Mouse (Mus musculus) limb, embryonic 12.5 days (tissue): ENCODE results near the gene Bmp6. TPM values are rescaled to one million over a fixed set of nuclear protein-coding genes. Genes with fewer than 3 reads are reported as not detected.

Experiments used
- ATAC-seq: fragments of 200-750 bp; cut with Nextera tagmentation; 2 replicates; pipeline ENCODE4 v1.8.0; 2017; ENCODE audit warnings: low read depth, moderate TSS enrichment; ENCODE audit not compliant: insufficient number of reproducible peaks, insufficient read depth, low FRiP score, low TSS enrichment
- H3K27ac ChIP-seq: fragments of 300-500 bp; sonication (generic); 2 replicates; pipeline ENCODE4 v1.5.1; 2016; ENCODE audit warnings: mild to moderate bottlenecking, moderate library complexity
- H3K27me3 ChIP-seq: fragments of 300-500 bp; sonication (generic); 2 replicates; pipeline ENCODE4 v1.6.1; 2016; ENCODE audit warnings: mild to moderate bottlenecking, moderate library complexity
- H3K36me3 ChIP-seq: fragments of 300-500 bp; sonication (generic); 2 replicates; pipeline ENCODE4 v1.6.1; 2016; ENCODE audit warnings: mild to moderate bottlenecking, moderate library complexity
- H3K4me1 ChIP-seq: fragments of 300-500 bp; sonication (generic); replicated peaks from 2 replicates; pipeline ENCODE4 v1.6.1; 2016
- H3K4me2 ChIP-seq: fragments of 300-500 bp; sonication (generic); 2 replicates; pipeline ENCODE4 v1.6.1; 2016; ENCODE audit warnings: mild to moderate bottlenecking, moderate library complexity
- H3K4me3 ChIP-seq: fragments of 300-500 bp; sonication (generic); replicated peaks from 2 replicates; pipeline ENCODE4 v1.5.1; 2016; ENCODE audit warnings: mild to moderate bottlenecking
- H3K9ac ChIP-seq: fragments of 300-500 bp; sonication (generic); replicated peaks from 2 replicates; pipeline ENCODE4 v1.6.1; 2016; ENCODE audit warnings: mild to moderate bottlenecking, moderate library complexity
- H3K9me3 ChIP-seq: fragments of 300-500 bp; sonication (generic); 2 replicates; pipeline ENCODE4 v1.6.1; 2016; ENCODE audit warnings: mild to moderate bottlenecking, moderate library complexity
- WGBS: fragments of 180-500 bp; shearing (Covaris S2); methylation state at CpG from one replicate; pipeline ENCODE4 v1.1.7; 2016; 5-methylcytosine and 5-hydroxymethylcytosine counted together
- polyA plus RNA-seq: library from polyadenylated mRNA; unstranded; fragments of >200 nt; fragmentation: Nextera tagmentation; extraction: Ambion mirVana; gene quantifications from 2 replicates; pipeline ENCODE4 v1.2.1, GENCODE M21; 2016

Bmp6 gene
- polyA plus RNA-seq, 1 experiment from 2014 or later: 0.75 TPM

GRCm38 (mm10) chr13:38397007-38397545, 52.2 kb downstream of the Bmp6 start:
- Histone ChIP-seq H3K27ac (no peak overlapping the region), H3K36me3 (no peaks in the 10 kb centered on the region), H3K4me1 (peaks cover 12% of the 10 kb centered on the region), H3K4me2 (no peak overlapping the region), H3K9me3 (no peaks in the 10 kb centered on the region), H3K27me3 (no peaks in the 10 kb centered on the region), H3K4me3 (no peak overlapping the region), H3K9ac (no peak overlapping the region)
- 32% methylated on average over 7 of the region's 7 CpGs for WGBS
- ATAC-seq: no peak

DNA sequence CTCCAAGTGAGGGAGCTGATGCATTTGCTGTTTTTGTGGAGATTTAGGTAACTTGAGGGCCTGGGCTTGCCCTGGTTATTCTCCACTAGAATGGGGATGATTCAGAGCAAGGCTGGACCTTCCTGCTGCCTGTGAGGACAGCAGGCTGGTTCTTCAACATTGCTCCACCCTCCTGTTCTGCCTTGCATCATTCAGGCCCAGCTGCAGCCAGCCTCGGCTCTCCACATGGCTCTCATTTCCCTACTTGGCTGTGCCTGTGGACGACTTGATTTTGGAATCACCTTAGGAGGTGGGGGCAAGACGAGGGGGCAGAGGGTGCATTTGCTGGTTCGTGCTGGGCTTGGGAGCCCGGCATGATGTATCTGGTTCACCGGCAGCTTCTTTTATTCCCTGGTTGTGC, 53.8 kb downstream of the Bmp6 start:
- H3K9ac ChIP-seq: no peak overlapping the region
- no peak for ATAC-seq
- no peaks in the 10 kb centered on the region for H3K36me3 ChIP-seq
- H3K27ac ChIP-seq: 0 out of 2 replicates have a peak overlapping the region, but pooled peaks have one; percentile 4
- H3K9me3 ChIP-seq: no peaks in the 10 kb centered on the region
- peaks cover 12% of the 10 kb centered on the region for H3K4me1 ChIP-seq
- no peak overlapping the region for H3K4me3 ChIP-seq
- H3K27me3 ChIP-seq: no peaks in the 10 kb centered on the region
- no peak overlapping the region for H3K4me2 ChIP-seq
- 59% methylated on average over 6 of the region's 6 CpGs for WGBS

GRCm38 (mm10) chr13:38400662-38401061, 55.8 kb downstream of the Bmp6 start:
- ATAC-seq: no peak
- 89% methylated on average over 8 of the region's 8 CpGs for WGBS
- Histone ChIP-seq H3K4me3 (no peak overlapping the region), H3K4me2 (no peak overlapping the region), H3K27me3 (no peaks in the 10 kb centered on the region), H3K36me3 (no peaks in the 10 kb centered on the region), H3K4me1 (peaks cover 12% of the 10 kb centered on the region), H3K9me3 (no peaks in the 10 kb centered on the region), H3K9ac (no peak overlapping the region), H3K27ac (no peak overlapping the region)

DNA sequence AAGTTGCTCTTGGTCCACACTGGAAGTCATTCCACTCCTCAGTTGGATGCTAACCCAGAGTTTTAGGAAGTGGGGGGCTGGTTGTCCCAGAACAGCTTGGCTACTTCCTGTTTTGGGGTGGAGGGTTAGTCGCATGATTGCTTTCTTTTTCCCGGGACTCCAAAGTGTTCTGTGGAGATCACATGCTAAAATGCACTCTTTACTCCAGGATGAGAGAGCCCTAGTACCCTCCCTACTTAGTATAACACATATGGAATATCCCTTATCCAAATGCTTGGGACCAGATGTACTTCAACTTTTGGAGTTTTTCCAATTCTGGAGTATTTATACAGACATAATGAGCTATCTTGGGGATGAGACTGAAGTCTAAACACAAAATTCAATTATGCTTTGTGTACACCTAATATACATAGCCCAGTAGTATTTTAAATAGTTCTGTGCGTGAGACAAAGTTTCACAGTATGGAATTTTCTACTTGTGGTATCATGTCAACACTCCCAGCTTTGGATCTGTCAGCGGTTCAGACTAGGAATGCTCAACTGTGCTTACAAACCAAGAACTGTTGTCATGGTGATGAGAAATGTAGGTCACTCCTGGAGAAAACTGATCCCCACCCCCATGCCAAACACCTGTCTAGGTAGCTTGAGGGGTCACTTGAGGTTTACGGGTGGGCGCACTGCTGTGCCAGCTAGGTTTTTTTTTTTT, 62.9 kb downstream of the Bmp6 start:
- Histone ChIP-seq H3K27ac (no peak overlapping the region), H3K4me2 (no peak overlapping the region), H3K4me1 (peaks cover 18% of the 10 kb centered on the region), H3K4me3 (no peak overlapping the region), H3K36me3 (no peaks in the 10 kb centered on the region), H3K9ac (no peak overlapping the region), H3K27me3 (no peaks in the 10 kb centered on the region), H3K9me3 (no peaks in the 10 kb centered on the region)
- 66% methylated on average over 6 of the region's 6 CpGs for WGBS
- ATAC-seq: no peak

GRCm38 (mm10) chr13:38408636-38409035, 63.7 kb downstream of the Bmp6 start:
- ATAC-seq: no peak
- H3K36me3 ChIP-seq: no peaks in the 10 kb centered on the region
- H3K9ac ChIP-seq: no peak overlapping the region
- H3K27ac ChIP-seq: no peak overlapping the region
- H3K9me3 ChIP-seq: no peaks in the 10 kb centered on the region
- WGBS: 59% methylated on average over 3 of the region's 3 CpGs
- peaks cover 18% of the 10 kb centered on the region for H3K4me1 ChIP-seq
- H3K4me3 ChIP-seq: no peak overlapping the region
- H3K27me3 ChIP-seq: no peaks in the 10 kb centered on the region
- H3K4me2 ChIP-seq: no peak overlapping the region

DNA sequence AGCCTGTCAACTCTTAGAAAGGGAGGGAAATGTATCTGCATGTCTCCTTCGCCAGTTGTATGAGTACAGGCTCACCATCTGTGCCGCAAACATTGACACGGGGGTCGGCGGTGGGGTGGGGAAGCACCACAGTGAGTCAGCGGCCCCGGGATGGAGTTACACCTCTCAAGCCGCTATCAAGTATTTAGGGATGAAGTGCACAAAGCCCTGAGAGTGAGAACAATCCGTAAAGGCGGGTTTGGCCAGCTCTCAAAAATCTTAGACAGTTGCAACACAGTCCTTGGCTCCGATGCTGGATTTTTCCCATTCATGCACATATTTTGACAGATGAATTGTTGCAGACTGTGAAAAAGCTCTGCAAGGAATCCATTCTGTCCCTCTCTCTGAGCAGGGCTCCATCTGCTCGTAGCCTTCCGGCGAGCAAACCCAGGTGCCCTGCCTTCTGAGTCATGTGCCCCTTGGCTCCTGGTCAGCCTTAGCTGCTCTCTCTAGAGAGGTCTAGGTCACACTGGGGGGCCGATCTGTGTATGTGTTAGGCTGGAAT, 65.5 kb downstream of the Bmp6 start:
- Histone ChIP-seq H3K4me2 (peak overlapping the region; percentile 18; the same call in 1 of the 2 replicates), H3K9ac (no peak overlapping the region), H3K4me1 (peaks cover 18% of the 10 kb centered on the region), H3K4me3 (no peak overlapping the region), H3K27me3 (no peaks in the 10 kb centered on the region), H3K27ac (no peak overlapping the region), H3K9me3 (no peaks in the 10 kb centered on the region), H3K36me3 (no peaks in the 10 kb centered on the region)
- WGBS: 27% methylated on average over 15 of the region's 15 CpGs
- ATAC-seq: no peak

GRCm38 (mm10) chr13:38419781-38420180, 74.9 kb downstream of the Bmp6 start:
- H3K27ac ChIP-seq: no peak overlapping the region
- H3K4me2 ChIP-seq: no peak overlapping the region
- H3K9ac ChIP-seq: no peak overlapping the region
- no peaks in the 10 kb centered on the region for H3K4me1 ChIP-seq
- ATAC-seq: no peak
- WGBS: 90% methylated on average over 7 of the region's 7 CpGs
- no peaks in the 10 kb centered on the region for H3K9me3 ChIP-seq
- no peaks in the 10 kb centered on the region for H3K36me3 ChIP-seq
- no peaks in the 10 kb centered on the region for H3K27me3 ChIP-seq
- H3K4me3 ChIP-seq: no peak overlapping the region

DNA sequence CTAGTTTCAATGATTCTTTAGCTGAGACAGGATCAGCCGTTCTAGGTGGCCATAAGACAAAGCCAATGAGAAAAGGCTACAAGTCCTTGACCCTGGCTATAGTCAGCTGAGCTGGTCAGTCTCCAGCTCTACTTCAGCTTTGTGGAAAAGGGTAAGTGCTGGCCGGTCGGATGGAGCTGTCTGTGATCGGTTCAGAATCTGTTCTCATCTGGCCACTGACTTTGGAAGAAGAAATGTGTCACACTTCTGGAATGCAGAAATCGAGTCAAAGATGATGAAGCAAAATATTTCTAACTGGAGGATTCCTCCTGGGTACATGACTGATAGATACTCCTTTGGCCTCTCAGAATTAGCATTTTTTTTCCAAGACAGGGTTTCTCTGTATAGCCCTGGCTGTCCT, 77.6 kb downstream of the Bmp6 start:
- H3K4me2 ChIP-seq: no peak overlapping the region
- no peak overlapping the region for H3K9ac ChIP-seq
- H3K27ac ChIP-seq: no peak overlapping the region
- H3K4me3 ChIP-seq: no peak overlapping the region
- H3K27me3 ChIP-seq: no peaks in the 10 kb centered on the region
- H3K9me3 ChIP-seq: no peaks in the 10 kb centered on the region
- WGBS: 89% methylated on average over 5 of the region's 5 CpGs
- ATAC-seq: no peak
- no peaks in the 10 kb centered on the region for H3K36me3 ChIP-seq
- H3K4me1 ChIP-seq: no peaks in the 10 kb centered on the region

DNA sequence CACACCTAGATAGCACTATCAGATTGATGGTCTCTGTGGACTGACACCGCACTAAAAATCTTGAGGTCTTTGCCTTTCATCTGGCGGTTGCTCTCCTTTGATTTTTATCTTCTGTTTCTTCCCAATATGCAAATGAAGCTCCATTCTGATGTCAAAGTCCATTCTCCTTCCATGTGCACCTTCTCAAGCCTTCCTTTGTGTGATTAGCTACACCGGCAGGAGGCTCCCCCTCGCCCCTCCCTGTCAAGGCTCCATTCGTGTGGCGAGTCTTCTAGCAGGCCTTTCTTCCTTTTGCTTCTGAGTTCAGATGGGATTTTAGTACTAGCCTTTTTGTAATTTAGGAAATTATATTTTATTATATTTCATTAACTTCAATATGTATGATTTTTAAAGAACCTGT, 80.4 kb downstream of the Bmp6 start:
- Histone ChIP-seq H3K27ac (no peak overlapping the region), H3K9me3 (0 out of 2 replicates have a peak, but pooled peaks cover 5% of the 10 kb centered on the region), H3K27me3 (no peaks in the 10 kb centered on the region), H3K4me1 (no peaks in the 10 kb centered on the region), H3K4me2 (no peak overlapping the region), H3K9ac (no peak overlapping the region), H3K36me3 (no peaks in the 10 kb centered on the region), H3K4me3 (no peak overlapping the region)
- WGBS: 82% methylated on average over 6 of the region's 6 CpGs
- no peak for ATAC-seq

GRCm38 (mm10) chr13:38429671-38430070, 84.8 kb downstream of the Bmp6 start:
- Histone ChIP-seq H3K4me2 (no peak overlapping the region), H3K9me3 (0 out of 2 replicates have a peak, but pooled peaks cover 5% of the 10 kb centered on the region), H3K9ac (no peak overlapping the region), H3K4me1 (no peaks in the 10 kb centered on the region), H3K27ac (no peak overlapping the region), H3K4me3 (no peak overlapping the region), H3K27me3 (no peaks in the 10 kb centered on the region), H3K36me3 (no peaks in the 10 kb centered on the region)
- WGBS: 86% methylated on average over 8 of the region's 8 CpGs
- no peak for ATAC-seq

- no peak for ATAC-seq
- Histone ChIP-seq H3K4me2 (no peak overlapping the region), H3K4me1 (no peaks in the 10 kb centered on the region), H3K9ac (no peak overlapping the region), H3K36me3 (no peaks in the 10 kb centered on the region), H3K4me3 (no peak overlapping the region), H3K9me3 (0 out of 2 replicates have a peak, but pooled peaks cover 5% of the 10 kb centered on the region), H3K27me3 (no peaks in the 10 kb centered on the region), H3K27ac (no peak overlapping the region)
- WGBS: 89% methylated on average over 6 of the region's 6 CpGs
Observed at GRCm38 (mm10) chr13:38430075-38430474, 85.2 kb downstream of the Bmp6 start.
